Mouse (Mus musculus): Measurements from ENCODE around the gene Cmas.

DNA sequence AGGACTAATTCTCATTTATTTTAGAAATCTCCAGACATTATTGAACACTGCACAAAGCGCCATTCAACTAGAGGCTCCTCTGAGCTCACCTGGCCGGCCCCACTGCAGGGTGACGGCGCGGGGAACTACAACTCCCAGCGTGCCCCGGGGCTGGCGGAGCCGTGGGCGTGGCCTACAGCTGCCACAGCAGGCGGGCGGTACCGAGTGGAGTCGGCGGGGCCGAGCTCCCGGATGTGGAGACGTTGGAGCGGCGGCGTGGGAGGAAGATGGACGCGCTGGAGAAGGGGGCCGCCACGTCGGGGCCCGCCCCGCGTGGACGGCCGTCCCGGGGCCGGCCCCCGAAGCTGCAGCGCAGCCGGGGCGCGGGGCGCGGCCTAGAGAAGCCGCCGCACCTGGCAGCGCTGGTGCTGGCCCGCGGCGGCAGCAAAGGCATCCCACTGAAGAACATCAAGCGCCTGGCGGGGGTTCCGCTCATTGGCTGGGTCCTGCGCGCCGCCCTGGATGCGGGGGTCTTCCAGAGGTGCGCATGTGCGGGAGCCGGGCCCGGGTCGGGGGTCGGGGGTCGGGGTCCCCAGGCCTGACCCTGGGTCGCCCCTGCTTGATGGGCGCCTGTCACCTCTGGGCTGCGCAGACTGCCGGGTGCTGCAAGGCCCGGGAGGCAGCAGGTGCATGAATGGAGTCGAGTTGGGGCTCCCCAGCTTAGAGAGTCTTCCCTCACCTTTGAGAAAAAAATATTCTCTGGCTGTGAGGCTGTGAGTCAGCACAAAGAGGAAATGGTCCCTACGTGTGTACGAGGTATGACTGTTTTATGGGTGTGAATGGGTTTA, at the start of gene Cmas:
- TF ChIP-seq POLR2AphosphoS5 (IDR thresholded peaks at IDR 0.05; ENCODE audit: insufficient replicate concordance, low read depth, low read length) (no peak), CTCF (IDR thresholded peaks at IDR 0.05; ENCODE audit: low read depth, low read length) (no peak)

All from G1E (cell line).